Mouse (Mus musculus): Measurements from ENCODE around the gene Nrp2. TPM values are rescaled to one million over a fixed set of nuclear protein-coding genes. Genes with fewer than 3 reads are reported as not detected.

The Nrp2 gene
- total and polyA plus RNA-seq, 3 experiments, result not detected

GRCm38 (mm10) chr1:62782573-62782972, 79.5 kb downstream of the Nrp2 start:
- TF ChIP-seq ZMIZ1 (IDR thresholded peaks at IDR 0.05; ENCODE audit: low read depth, low read length), result no peak
- no peak overlapping the region for H3K27ac ChIP-seq (ENCODE audit: control insufficient read depth, low read depth, low read length)
- DNase-seq (ENCODE audit: low read depth, low spot score), result no peak
- no peaks in the 10 kb centered on the region for H3K79me2 ChIP-seq (ENCODE audit: control insufficient read depth, insufficient read depth, low read length, poor library complexity)
- no peak overlapping the region for H3K4me3 ChIP-seq (ENCODE audit: control insufficient read depth in 1 of 2, insufficient read depth in 1 of 2, low read depth in 2 of 2, low read length in 2 of 2)
- no peaks in the 10 kb centered on the region for H3K36me3 ChIP-seq (ENCODE audit: control insufficient read depth in 1 of 2, insufficient read depth in 2 of 2, low read length in 2 of 2)
- H3K9me3 ChIP-seq (replicated peaks; ENCODE audit: insufficient read depth, low read length), result no peaks in the 10 kb centered on the region
- no peak overlapping the region for H3K9ac ChIP-seq (ENCODE audit: control insufficient read depth, low read depth, low read length, poor library complexity, severe bottlenecking)
- H3K4me1 ChIP-seq (ENCODE audit: control insufficient read depth in 1 of 2, insufficient read depth in 2 of 2, low read length in 2 of 2), result no peaks in the 10 kb centered on the region
- H3K27me3 ChIP-seq (ENCODE audit: control insufficient read depth in 1 of 2, insufficient read depth in 2 of 2, low read length in 2 of 2), result no peaks in the 10 kb centered on the region

GRCm38 (mm10) chr1:62783354-62784083, 80.4 kb downstream of the Nrp2 start:
- Histone ChIP-seq H3K9ac (ENCODE audit: control insufficient read depth, low read depth, low read length, poor library complexity, severe bottlenecking) (no peak overlapping the region), H3K27ac (ENCODE audit: control insufficient read depth, low read depth, low read length) (no peak overlapping the region), H3K36me3 (ENCODE audit: control insufficient read depth in 1 of 2, insufficient read depth in 2 of 2, low read length in 2 of 2) (no peaks in the 10 kb centered on the region), H3K4me3 (ENCODE audit: control insufficient read depth in 1 of 2, insufficient read depth in 1 of 2, low read depth in 2 of 2, low read length in 2 of 2) (no peak overlapping the region), H3K9me3 (replicated peaks; ENCODE audit: insufficient read depth, low read length) (no peaks in the 10 kb centered on the region), H3K27me3 (ENCODE audit: control insufficient read depth in 1 of 2, insufficient read depth in 2 of 2, low read length in 2 of 2) (no peaks in the 10 kb centered on the region), H3K79me2 (ENCODE audit: control insufficient read depth, insufficient read depth, low read length, poor library complexity) (no peaks in the 10 kb centered on the region), H3K4me1 (ENCODE audit: control insufficient read depth in 1 of 2, insufficient read depth in 2 of 2, low read length in 2 of 2) (no peaks in the 10 kb centered on the region)
- TF ChIP-seq CHD1 (IDR thresholded peaks at IDR 0.05; ENCODE audit: low read depth, low read length) (no peak), UBTF (IDR thresholded peaks at IDR 0.05; ENCODE audit: borderline replicate concordance, insufficient read depth, low read depth, low read length) (no peak), RCOR1 (IDR thresholded peaks at IDR 0.05; ENCODE audit: low read depth, low read length) (no peak), ELF1 (IDR thresholded peaks at IDR 0.05; ENCODE audit: low read depth, low read length) (no peak), SIN3A (IDR thresholded peaks at IDR 0.05; ENCODE audit: low read length) (no peak), TCF12 (IDR thresholded peaks at IDR 0.05; ENCODE audit: low read depth, low read length) (no peak), GATA1 (IDR thresholded peaks at IDR 0.05; ENCODE audit: low read depth, low read length) (no peak), BHLHE40 (IDR thresholded peaks at IDR 0.05; ENCODE audit: borderline replicate concordance, low read depth, low read length) (no peak), MAZ (IDR thresholded peaks at IDR 0.05; ENCODE audit: low read depth, low read length) (no peak), ZMIZ1 (IDR thresholded peaks at IDR 0.05; ENCODE audit: low read depth, low read length) (no peak)
- no peak for DNase-seq (ENCODE audit: low read depth, low spot score)

GRCm38 (mm10) chr1:62784084-62784392, 81.0 kb downstream of the Nrp2 start:
- H3K36me3 ChIP-seq (ENCODE audit: control insufficient read depth in 1 of 2, insufficient read depth in 2 of 2, low read length in 2 of 2), result no peaks in the 10 kb centered on the region
- H3K9ac ChIP-seq (ENCODE audit: control insufficient read depth, low read depth, low read length, poor library complexity, severe bottlenecking), result no peak overlapping the region
- H3K9me3 ChIP-seq (replicated peaks; ENCODE audit: insufficient read depth, low read length), result no peaks in the 10 kb centered on the region
- DNase-seq (ENCODE audit: low read depth, low spot score), result no peak
- no peak overlapping the region for H3K27ac ChIP-seq (ENCODE audit: control insufficient read depth, low read depth, low read length)
- TF ChIP-seq ETS1 (IDR thresholded peaks at IDR 0.05; ENCODE audit: low read depth, low read length) (no peak), MYC (IDR thresholded peaks at IDR 0.05; ENCODE audit: low read depth, low read length) (no peak), POLR2AphosphoS2 (IDR thresholded peaks at IDR 0.05; ENCODE audit: low read length) (no peak), MAFK (IDR thresholded peaks at IDR 0.05; ENCODE audit: borderline replicate concordance, low read depth, low read length) (no peak), ZC3H11A (IDR thresholded peaks at IDR 0.05; ENCODE audit: low read depth, low read length) (no peak), KAT2A (conservative IDR thresholded peaks at IDR 0.05; ENCODE audit: low read depth, low read length) (no peak), CTCF (IDR thresholded peaks at IDR 0.05 in 2 of 3, conservative IDR thresholded peaks at IDR 0.05 in 1 of 3; ENCODE audit: control insufficient read depth in 1 of 3, insufficient read depth in 1 of 3, low read depth in 2 of 3, low read length in 3 of 3, poor library complexity in 1 of 3, severe bottlenecking in 1 of 3) (no peak), ELF1 (IDR thresholded peaks at IDR 0.05; ENCODE audit: low read depth, low read length) (no peak), ZMIZ1 (IDR thresholded peaks at IDR 0.05; ENCODE audit: low read depth, low read length) (no peak), ZNF384 (IDR thresholded peaks at IDR 0.05; ENCODE audit: low read depth, low read length) (no peak), GATA1 (IDR thresholded peaks at IDR 0.05; ENCODE audit: low read depth, low read length) (no peak), MEF2A (IDR thresholded peaks at IDR 0.05; ENCODE audit: extremely low read depth, insufficient replicate concordance, low read depth, low read length, poor library complexity, severe bottlenecking) (no peak), MAZ (IDR thresholded peaks at IDR 0.05; ENCODE audit: low read depth, low read length) (no peak), HCFC1 (IDR thresholded peaks at IDR 0.05; ENCODE audit: low read depth, low read length) (no peak), SIN3A (IDR thresholded peaks at IDR 0.05; ENCODE audit: low read length) (no peak), TBP (IDR thresholded peaks at IDR 0.05; ENCODE audit: low read depth, low read length) (no peak)
- H3K27me3 ChIP-seq (ENCODE audit: control insufficient read depth in 1 of 2, insufficient read depth in 2 of 2, low read length in 2 of 2), result no peaks in the 10 kb centered on the region
- H3K4me1 ChIP-seq (ENCODE audit: control insufficient read depth in 1 of 2, insufficient read depth in 2 of 2, low read length in 2 of 2), result no peaks in the 10 kb centered on the region
- H3K4me3 ChIP-seq (ENCODE audit: control insufficient read depth in 1 of 2, insufficient read depth in 1 of 2, low read depth in 2 of 2, low read length in 2 of 2), result no peak overlapping the region
- no peaks in the 10 kb centered on the region for H3K79me2 ChIP-seq (ENCODE audit: control insufficient read depth, insufficient read depth, low read length, poor library complexity)
